Mouse (Mus musculus) urinary bladder, postnatal 14 days (tissue): ENCODE measurements at regions not wholly inside any gene's neighbourhood (a gene's known extent, or its start where the extent isn't known, plus 50 kb on each side); places are given as distances from the start of the nearest gene placed in this dataset.

Experiments
- DNase-seq: peaks from one replicate; pipeline ENCODE4 v3.0.0; 2021; ENCODE audit warnings: low spot score

- no peak for DNase-seq
Measured at GRCm38 (mm10) chr8:57148036-57148435, 172.7 kb upstream of the Hand2 start.

- no peak for DNase-seq
Measured at GRCm38 (mm10) chr8:57191153-57191552, 129.6 kb upstream of the Hand2 start.

- no peak for DNase-seq
Measured at GRCm38 (mm10) chr8:57200280-57200679, 120.5 kb upstream of the Hand2 start.

GRCm38 (mm10) chr8:57209584-57209983 is 111.2 kb upstream of the Hand2 start:
- no peak for DNase-seq

- DNase-seq: no peak
Measured at GRCm38 (mm10) chr8:57213066-57213465, 107.7 kb upstream of the Hand2 start.

GRCm38 (mm10) chr8:57213982-57214930 is 106.5 kb upstream of the Hand2 start:
- DNase-seq: peak; percentile 3

GRCm38 (mm10) chr8:57230594-57230993 is 90.2 kb upstream of the Hand2 start:
- DNase-seq: no peak

GRCm38 (mm10) chr8:57242301-57242700 is 78.5 kb upstream of the Hand2 start:
- no peak for DNase-seq

GRCm38 (mm10) chr8:57249061-57249460 is 71.7 kb upstream of the Hand2 start:
- no peak for DNase-seq
